Mouse (Mus musculus) embryonic facial prominence, embryonic 10.5 days (tissue): Measurements from ENCODE around the gene Lamc2. TPM values are rescaled to one million over a fixed set of nuclear protein-coding genes. Genes with fewer than 3 reads are reported as not detected.
A peak's percentile ranks its signal among the peaks of the same experiment; 100 is the strongest.

Source experiments
- DNase-seq: peaks from one replicate; pipeline ENCODE4 v3.0.0-alpha.2; 2017; ENCODE audit warnings: low spot score
- H3K27ac ChIP-seq: fragments of 300-500 bp; sonication (generic); replicated peaks from 2 replicates; pipeline ENCODE4 v1.5.1; 2016; ENCODE audit warnings: mild to moderate bottlenecking
- H3K27me3 ChIP-seq: fragments of 300-500 bp; sonication (generic); replicated peaks from 2 replicates; pipeline ENCODE4 v1.6.1; 2016; ENCODE audit warnings: low read depth, mild to moderate bottlenecking; ENCODE audit not compliant: poor library complexity, severe bottlenecking
- H3K36me3 ChIP-seq: fragments of 300-500 bp; sonication (generic); replicated peaks from 2 replicates; pipeline ENCODE4 v1.6.1; 2016; ENCODE audit warnings: mild to moderate bottlenecking, moderate library complexity
- H3K4me1 ChIP-seq: fragments of 300-500 bp; sonication (generic); 2 replicates; pipeline ENCODE4 v1.6.1; 2016
- H3K4me3 ChIP-seq: fragments of 300-500 bp; sonication (generic); 2 replicates; pipeline ENCODE4 v1.5.1; 2016; ENCODE audit warnings: mild to moderate bottlenecking, moderate library complexity
- H3K9me3 ChIP-seq: fragments of 300-500 bp; sonication (generic); 2 replicates; pipeline ENCODE4 v1.6.1; 2016; ENCODE audit warnings: mild to moderate bottlenecking
- WGBS: fragments of 180-500 bp; shearing (Covaris S2); methylation state at CpG from one replicate; pipeline ENCODE4 v1.1.7; 2016; 5-methylcytosine and 5-hydroxymethylcytosine counted together
- polyA plus RNA-seq: library from polyadenylated mRNA; unstranded; fragments of >200 nt; fragmentation: Nextera tagmentation; extraction: Ambion mirVana; gene quantifications from 2 replicates; pipeline ENCODE4 v1.2.1, GENCODE M21; 2016

Gene Lamc2
- polyA plus RNA-seq, 1 experiment from 2014 or later: 6.6 TPM

DNA sequence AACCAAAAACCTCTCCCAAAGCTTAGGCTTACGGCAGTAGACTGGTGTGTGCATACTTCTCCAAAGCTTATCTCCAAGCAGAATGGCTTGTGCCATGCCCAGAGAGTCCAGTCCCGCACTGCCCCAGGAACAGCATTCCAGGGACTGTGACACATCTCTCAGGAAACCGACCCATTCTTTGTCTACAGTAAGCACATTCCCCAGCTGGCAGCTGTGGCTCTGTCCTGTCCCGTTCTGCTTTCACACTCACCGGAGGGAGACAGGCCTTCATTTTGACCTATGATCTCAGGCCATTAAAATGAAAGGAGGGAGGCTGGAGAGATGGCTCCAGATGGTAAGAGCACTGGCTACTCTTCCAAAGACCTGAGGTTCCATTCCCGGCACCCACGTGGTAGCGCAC is 15.9 kb upstream of the Lamc2 start:
- Histone ChIP-seq H3K4me3 (no peak overlapping the region), H3K36me3 (no peaks in the 10 kb centered on the region), H3K9me3 (no peaks in the 10 kb centered on the region), H3K27ac (peak overlapping the region; percentile 19; the same call in 1 of the 2 replicates), H3K27me3 (no peaks in the 10 kb centered on the region), H3K4me1 (peaks cover 32% of the 10 kb centered on the region)
- WGBS: 48% methylated on average over 8 of the region's 8 CpGs
- DNase-seq: peak; percentile 22

DNA sequence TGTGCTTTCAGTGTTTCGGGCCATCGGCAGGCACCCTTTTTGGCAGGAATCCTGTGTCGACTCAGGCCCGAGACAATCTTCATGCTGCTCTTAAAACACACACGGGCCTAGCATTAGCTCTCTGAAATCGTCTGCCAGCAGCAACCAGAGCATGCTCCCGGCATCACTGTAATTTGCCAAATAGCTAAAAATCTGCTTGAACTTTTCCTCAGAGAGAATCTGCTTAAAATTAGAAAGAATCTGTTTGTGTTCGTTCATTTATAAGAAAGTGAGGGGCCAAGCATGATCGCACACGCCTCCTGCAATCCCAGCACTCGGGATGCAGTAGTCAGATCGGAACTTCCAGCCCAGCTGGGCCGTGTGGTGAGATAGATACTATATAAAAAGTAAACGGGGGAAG is 15.2 kb upstream of the Lamc2 start:
- 62% methylated on average over 14 of the region's 14 CpGs for WGBS
- no peak overlapping the region for H3K4me3 ChIP-seq
- H3K4me1 ChIP-seq: peaks cover 30% of the 10 kb centered on the region
- H3K27me3 ChIP-seq: no peaks in the 10 kb centered on the region
- no peaks in the 10 kb centered on the region for H3K9me3 ChIP-seq
- no peak overlapping the region; the same call in 1 of the 2 replicates for H3K27ac ChIP-seq
- H3K36me3 ChIP-seq: no peaks in the 10 kb centered on the region
- DNase-seq: no peak

DNA sequence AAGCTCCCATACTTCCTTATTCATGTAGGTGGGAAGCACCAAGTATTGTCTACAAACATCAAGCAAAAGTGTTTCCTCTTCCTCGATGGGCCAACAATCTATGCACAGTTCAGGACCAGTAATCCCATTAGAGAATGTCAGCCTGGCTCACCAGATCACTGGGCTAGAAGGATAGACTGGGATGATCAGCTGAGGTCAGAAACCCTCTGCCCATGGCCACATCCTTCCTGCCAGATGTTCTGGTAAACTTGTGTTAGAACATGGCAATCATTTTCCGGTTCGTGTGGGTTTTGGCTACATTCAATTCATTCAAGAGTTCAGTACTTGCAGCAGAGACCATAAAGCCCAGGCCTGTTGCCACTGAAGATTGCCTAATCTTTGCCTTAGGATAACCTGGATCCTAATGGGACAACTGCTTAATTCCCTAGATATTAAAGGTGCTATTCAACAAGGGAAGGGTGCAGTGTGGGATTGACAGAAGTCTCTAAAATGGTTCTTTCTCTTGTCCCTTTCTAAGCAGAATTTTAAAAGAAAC is 11.1 kb upstream of the Lamc2 start:
- DNase-seq: no peak

DNA sequence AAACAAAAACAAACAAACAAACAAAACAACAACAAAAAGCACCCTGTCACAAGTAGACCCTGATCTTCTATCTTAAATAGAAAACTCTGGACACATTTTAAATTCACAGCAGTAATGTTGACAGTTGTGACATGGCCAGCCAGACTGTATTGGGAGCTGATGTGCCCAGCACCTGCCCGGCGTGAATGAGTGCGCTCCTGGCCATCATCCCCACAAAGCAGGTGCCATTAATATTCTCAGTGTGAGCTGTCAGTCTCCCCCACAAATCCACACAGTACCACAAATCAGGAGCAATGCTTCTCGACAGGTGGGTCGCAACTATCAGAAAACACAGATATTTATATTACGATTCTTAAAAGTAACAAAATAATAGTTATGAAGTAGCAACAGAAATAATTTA is 6.7 kb upstream of the Lamc2 start:
- WGBS: 92% methylated on average over 6 of the region's 6 CpGs
- Histone ChIP-seq H3K27me3 (peaks cover 12% of the 10 kb centered on the region), H3K36me3 (no peaks in the 10 kb centered on the region), H3K27ac (no peak overlapping the region), H3K4me1 (peaks cover 11% of the 10 kb centered on the region; the same call in 1 of the 2 replicates), H3K9me3 (no peaks in the 10 kb centered on the region), H3K4me3 (no peak overlapping the region)
- no peak for DNase-seq

More for the DNA sequence above, 11.1 kb upstream of the Lamc2 start:
- H3K27ac ChIP-seq: no peak overlapping the region
- no peak overlapping the region for H3K4me3 ChIP-seq
- no peaks in the 10 kb centered on the region for H3K36me3 ChIP-seq
- H3K27me3 ChIP-seq: no peaks in the 10 kb centered on the region
- H3K4me1 ChIP-seq: peaks cover 31% of the 10 kb centered on the region
- H3K9me3 ChIP-seq: no peaks in the 10 kb centered on the region
- 89% methylated on average over 3 of the region's 3 CpGs for WGBS

DNA sequence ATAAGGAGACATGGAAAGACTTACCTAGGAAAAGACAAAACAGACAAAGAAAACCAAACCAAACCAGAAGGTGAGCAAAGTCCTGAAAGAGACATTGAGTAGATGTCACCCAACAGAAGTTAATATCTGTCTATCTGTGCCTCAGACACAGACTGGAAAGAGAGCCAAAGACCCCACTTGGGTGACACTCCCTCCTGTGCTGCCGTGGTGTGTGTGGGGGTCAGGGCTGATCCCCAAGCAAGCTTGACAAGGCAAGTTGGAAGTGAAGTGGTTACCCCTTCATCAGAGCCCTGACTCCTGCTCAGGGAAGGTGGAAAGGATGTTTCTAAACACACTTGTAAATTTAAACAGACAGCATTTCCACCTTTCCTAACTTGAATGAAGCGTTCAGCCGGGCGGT is 6.1 kb upstream of the Lamc2 start:
- Histone ChIP-seq H3K27me3 (peaks cover 17% of the 10 kb centered on the region), H3K36me3 (no peaks in the 10 kb centered on the region), H3K4me1 (peaks cover 11% of the 10 kb centered on the region; the same call in 1 of the 2 replicates), H3K9me3 (no peaks in the 10 kb centered on the region), H3K27ac (0 out of 2 replicates have a peak overlapping the region, but pooled peaks have one; percentile 4), H3K4me3 (no peak overlapping the region)
- WGBS: 85% methylated on average over 4 of the region's 4 CpGs
- DNase-seq: no peak

DNA sequence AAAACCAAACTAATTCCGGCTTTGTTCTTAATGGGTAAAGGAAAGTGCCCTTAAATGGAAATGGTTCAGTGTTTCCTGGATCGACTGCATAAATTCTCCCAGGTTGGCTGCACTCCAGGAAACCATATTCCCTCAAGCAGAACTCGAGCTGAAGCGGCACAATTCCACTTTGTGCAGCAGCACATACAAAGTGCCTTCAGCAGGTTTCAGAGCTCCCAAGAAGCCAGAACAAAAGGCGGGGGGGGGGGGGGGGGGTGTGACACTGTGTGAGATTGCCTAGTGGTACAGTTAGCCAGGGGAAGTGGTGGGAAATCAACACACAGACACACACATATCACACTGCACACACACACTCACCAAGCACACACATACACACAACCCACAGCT is 5.7 kb upstream of the Lamc2 start:
- no peak overlapping the region for H3K4me3 ChIP-seq
- H3K9me3 ChIP-seq: no peaks in the 10 kb centered on the region
- H3K4me1 ChIP-seq: peaks cover 11% of the 10 kb centered on the region; the same call in 1 of the 2 replicates
- H3K36me3 ChIP-seq: no peaks in the 10 kb centered on the region
- DNase-seq: no peak
- 30% methylated on average over 5 of the region's 5 CpGs for WGBS
- H3K27ac ChIP-seq: no peak overlapping the region
- H3K27me3 ChIP-seq: peaks cover 22% of the 10 kb centered on the region

DNA sequence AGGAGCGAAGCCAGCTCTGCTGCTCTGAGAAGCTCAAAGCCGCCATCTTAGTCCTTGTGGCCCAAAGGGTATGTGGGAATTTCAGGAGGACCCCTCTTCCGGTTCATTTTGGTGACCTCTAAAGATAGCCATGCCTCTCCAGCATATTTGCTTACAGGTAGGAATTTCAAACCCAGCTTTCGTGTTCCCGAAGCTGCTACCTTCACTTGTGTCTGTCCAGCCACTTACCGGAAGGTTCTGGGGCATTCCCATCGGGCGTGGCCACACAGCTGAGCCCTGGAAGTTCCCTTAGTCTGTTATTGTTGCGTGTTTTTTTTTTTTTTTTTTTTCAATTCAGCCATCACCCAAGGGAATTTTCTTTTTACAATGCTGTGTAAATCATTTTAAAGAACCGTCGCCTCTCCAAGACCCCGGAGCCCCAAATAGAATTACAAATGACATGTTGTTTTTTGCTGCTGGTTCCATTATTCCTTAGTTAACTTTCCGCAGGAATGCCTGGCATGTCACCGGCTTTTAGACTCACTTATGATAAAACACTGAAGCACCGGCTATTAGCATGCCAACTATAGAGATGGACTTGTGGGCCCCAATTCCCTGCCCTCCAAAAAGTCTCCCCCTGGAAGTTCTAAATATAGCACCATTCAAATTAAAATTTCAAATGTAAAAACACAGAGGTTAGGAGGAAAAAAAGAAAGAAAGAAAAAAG is 5.1 kb upstream of the Lamc2 start:
- Histone ChIP-seq H3K9me3 (no peaks in the 10 kb centered on the region), H3K36me3 (no peaks in the 10 kb centered on the region), H3K4me3 (no peak overlapping the region), H3K27me3 (peaks cover 27% of the 10 kb centered on the region), H3K27ac (no peak overlapping the region), H3K4me1 (peaks cover 9% of the 10 kb centered on the region)
- DNase-seq: no peak
- 74% methylated on average over 15 of the region's 15 CpGs for WGBS

DNA sequence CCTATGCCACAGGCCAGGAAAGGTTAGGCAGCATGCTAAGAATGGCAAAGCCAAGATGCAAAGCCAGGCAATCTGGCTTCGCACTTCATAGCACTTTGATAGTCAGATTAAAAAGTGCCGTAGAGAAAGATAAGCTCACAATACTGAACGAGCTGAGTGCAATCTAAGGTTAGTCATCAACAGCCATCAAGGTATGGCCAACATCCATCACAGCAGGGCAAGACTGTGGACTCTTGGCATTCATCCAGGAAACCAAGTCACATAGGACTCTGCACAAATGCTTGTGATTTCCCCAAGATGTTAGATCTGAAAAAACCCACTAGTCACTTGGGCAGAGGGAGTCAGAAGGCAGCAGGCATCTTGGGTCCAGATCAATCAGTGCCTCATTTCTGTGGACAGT is 1.8 kb upstream of the Lamc2 start:
- Histone ChIP-seq H3K4me3 (no peak overlapping the region), H3K27ac (no peak overlapping the region), H3K4me1 (peaks cover 23% of the 10 kb centered on the region), H3K27me3 (peaks cover 58% of the 10 kb centered on the region), H3K36me3 (no peaks in the 10 kb centered on the region), H3K9me3 (no peaks in the 10 kb centered on the region)
- 86% methylated on average over 3 of the region's 3 CpGs for WGBS
- no peak for DNase-seq

DNA sequence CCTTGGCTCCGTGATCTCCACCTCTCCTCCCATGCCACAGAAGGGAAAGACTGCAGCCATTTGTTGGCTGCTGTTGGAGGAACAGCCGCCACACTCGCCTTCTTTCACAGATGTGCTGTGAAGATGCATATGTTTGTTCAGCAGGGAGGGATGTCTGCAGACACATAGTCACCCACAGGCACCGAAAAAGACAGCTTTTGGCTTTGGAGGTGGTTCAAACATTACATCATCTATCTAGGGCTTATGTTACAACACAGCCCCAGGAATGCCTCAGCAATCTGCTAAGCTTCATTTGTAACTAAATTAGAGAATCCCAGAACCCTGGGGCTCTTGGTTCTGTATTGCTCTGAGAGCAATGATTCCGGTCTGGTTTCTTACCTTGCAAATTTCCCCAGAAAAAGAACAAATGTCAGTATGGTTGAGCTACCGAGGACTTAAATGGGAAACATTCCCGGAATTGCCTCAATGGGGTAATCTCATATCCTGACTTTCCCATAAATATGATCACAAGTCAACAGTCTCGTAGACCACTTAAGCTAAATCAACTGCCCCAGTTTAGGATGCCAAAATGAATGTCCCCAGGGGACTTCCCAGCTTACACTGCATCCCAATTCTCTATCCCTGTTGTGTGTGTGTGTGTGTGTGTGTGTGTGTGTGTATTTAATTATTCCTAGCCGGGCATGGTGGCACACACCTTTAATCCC is 5.5 kb downstream of the Lamc2 start:
- peaks cover 28% of the 10 kb centered on the region for H3K27me3 ChIP-seq
- 64% methylated on average over 9 of the region's 9 CpGs for WGBS
- no peak for DNase-seq

DNA sequence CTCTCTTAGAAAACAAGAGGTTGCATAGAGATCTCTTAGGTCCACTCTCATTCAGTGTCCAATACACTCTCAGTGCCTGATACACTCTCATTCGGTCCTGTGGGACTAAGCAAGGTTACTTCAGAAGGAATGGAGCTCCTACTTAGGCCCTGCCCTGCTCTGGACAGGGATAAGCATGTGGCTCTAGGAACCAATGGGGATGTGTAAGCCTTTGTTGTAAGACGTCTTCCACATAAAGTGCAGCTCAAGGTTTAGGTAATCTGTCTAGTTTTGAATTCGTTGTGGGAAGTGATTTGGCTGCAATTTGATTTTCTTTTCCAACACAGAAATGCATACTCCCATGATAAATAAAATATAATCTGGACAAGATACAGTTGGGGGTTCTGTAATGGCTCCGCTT is 6.1 kb downstream of the Lamc2 start:
- Histone ChIP-seq H3K4me3 (no peak overlapping the region), H3K9me3 (no peaks in the 10 kb centered on the region), H3K36me3 (no peaks in the 10 kb centered on the region), H3K27ac (no peak overlapping the region), H3K27me3 (peaks cover 22% of the 10 kb centered on the region), H3K4me1 (peaks cover 2% of the 10 kb centered on the region; the same call in 1 of the 2 replicates)
- WGBS: 81% methylated on average over 4 of the region's 4 CpGs
- no peak for DNase-seq

More for the DNA sequence above, 5.5 kb downstream of the Lamc2 start:
- Histone ChIP-seq H3K36me3 (no peaks in the 10 kb centered on the region), H3K4me1 (peaks cover 8% of the 10 kb centered on the region), H3K4me3 (no peak overlapping the region), H3K27ac (no peak overlapping the region), H3K9me3 (no peaks in the 10 kb centered on the region)

DNA sequence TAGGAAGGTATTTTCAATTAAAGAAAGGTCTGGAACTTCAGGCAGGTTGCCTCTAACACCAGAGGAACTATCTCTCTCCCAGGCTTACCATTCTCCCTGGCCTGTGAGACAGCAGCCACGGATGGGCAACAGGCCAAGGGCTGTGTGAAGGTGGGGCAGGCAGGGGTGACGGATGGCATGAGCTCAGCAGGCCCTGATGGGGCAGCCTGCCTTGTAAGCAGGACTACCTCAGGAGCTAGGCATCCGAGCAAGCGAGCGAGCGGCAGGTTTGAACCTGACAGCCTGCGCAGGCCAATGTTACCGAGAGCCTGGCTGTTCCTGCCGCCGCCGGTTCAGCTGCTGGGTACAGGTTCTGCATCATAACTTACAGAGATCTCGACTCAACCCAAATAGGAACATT is 11.4 kb downstream of the Lamc2 start:
- 66% methylated on average over 12 of the region's 12 CpGs for WGBS
- Histone ChIP-seq H3K27ac (peak overlapping the region; percentile 35; the same call in 1 of the 2 replicates), H3K4me3 (no peak overlapping the region), H3K36me3 (no peaks in the 10 kb centered on the region), H3K4me1 (peaks cover 21% of the 10 kb centered on the region), H3K27me3 (no peaks in the 10 kb centered on the region), H3K9me3 (no peaks in the 10 kb centered on the region)
- no peak for DNase-seq

DNA sequence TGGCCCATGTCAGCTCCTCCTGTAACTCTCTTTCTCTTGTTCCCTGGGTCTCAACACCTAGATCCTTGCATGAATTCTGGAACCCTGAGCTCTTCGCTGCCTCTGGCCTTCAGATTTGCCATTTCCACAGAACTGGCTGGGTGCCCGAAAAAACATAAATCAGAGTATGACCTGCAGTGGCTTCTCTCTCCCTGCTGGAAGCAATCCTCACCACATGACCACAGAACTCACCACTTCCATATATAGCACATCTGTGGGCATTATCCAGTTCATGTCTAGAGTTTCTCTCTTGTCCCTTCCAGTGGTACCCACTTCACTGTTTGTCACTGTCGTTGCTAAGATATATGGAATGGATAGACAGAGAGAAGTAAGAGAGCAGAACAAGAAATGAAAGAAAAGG is 13.0 kb downstream of the Lamc2 start:
- no peak for DNase-seq
- Histone ChIP-seq H3K27me3 (no peaks in the 10 kb centered on the region), H3K4me1 (peaks cover 21% of the 10 kb centered on the region), H3K4me3 (no peak overlapping the region), H3K36me3 (no peaks in the 10 kb centered on the region), H3K27ac (0 out of 2 replicates have a peak overlapping the region, but pooled peaks have one; percentile 2), H3K9me3 (no peaks in the 10 kb centered on the region)
- 84% methylated on average over 3 of the region's 3 CpGs for WGBS
